Mouse (Mus musculus) myocyte (in vitro differentiated cells): ENCODE measurements around the gene Rad17. TPM values are rescaled to one million over a fixed set of nuclear protein-coding genes. Genes with fewer than 3 reads are reported as not detected.

Experiments
- H3K27me3 ChIP-seq: one replicate; pipeline ENCODE4 v1.6.1; 2011; ENCODE audit not compliant: control insufficient read depth, insufficient read depth, insufficient read length
- H3K36me3 ChIP-seq: one replicate; pipeline ENCODE4 v1.6.1; 2011; ENCODE audit not compliant: control insufficient read depth, insufficient read depth
- H3K4me2 ChIP-seq: one replicate; pipeline ENCODE4 v1.6.1; 2011; ENCODE audit warnings: low read depth, control low read depth
- H3K4me3 ChIP-seq: one replicate; pipeline ENCODE4 v1.5.1; 2011; ENCODE audit warnings: mild to moderate bottlenecking, control low read depth, moderate library complexity
- H3K79me2 ChIP-seq: one replicate; pipeline ENCODE4 v1.6.1; 2011; ENCODE audit not compliant: control insufficient read depth, insufficient read depth
- H3ac ChIP-seq: one replicate; pipeline ENCODE4 v1.6.1; 2011; ENCODE audit not compliant: control insufficient read depth, insufficient read length
- CEBPB ChIP-seq: IDR thresholded peaks from 2 replicates; pipeline ENCODE4 v1.6.1; 2011; ENCODE audit warnings: mild to moderate bottlenecking, moderate library complexity; ENCODE audit not compliant: poor library complexity, insufficient read depth, severe bottlenecking
- E2F4 ChIP-seq: IDR thresholded peaks from one replicate; pipeline ENCODE4 v1.6.1; 2011; ENCODE audit warnings: mild to moderate bottlenecking, control low read depth, moderate library complexity; ENCODE audit not compliant: insufficient read depth
- MAX ChIP-seq: IDR thresholded peaks from one replicate; pipeline ENCODE4 v1.6.1; 2011; ENCODE audit warnings: low read depth, mild to moderate bottlenecking, control low read depth
- MYOD1 ChIP-seq, 3 experiments: IDR thresholded peaks; one replicate each; pipeline ENCODE4 v1.6.1; 2011; ENCODE audit warnings: control low read depth in 2 of 3, low read depth in 2 of 3, mild to moderate bottlenecking in 2 of 3, moderate library complexity in 1 of 3; ENCODE audit not compliant: insufficient read length in 2 of 3, control insufficient read depth in 1 of 3
- MYOG ChIP-seq, 3 experiments: IDR thresholded peaks; one replicate each; pipeline ENCODE4 v1.6.1; 2011; ENCODE audit warnings: control low read depth in 2 of 3, low read depth in 2 of 3, mild to moderate bottlenecking in 2 of 3; ENCODE audit not compliant: insufficient read length in 2 of 3, control insufficient read depth in 1 of 3, insufficient read depth in 1 of 3
- POLR2A ChIP-seq: IDR thresholded peaks from one replicate; pipeline ENCODE4 v1.6.1; 2011; ENCODE audit warnings: low read depth, mild to moderate bottlenecking, control low read depth, moderate library complexity; ENCODE audit not compliant: insufficient read length
- POLR2AphosphoS2 ChIP-seq: IDR thresholded peaks from one replicate; pipeline ENCODE4 v1.6.1; 2011; ENCODE audit warnings: low read depth, control low read depth; ENCODE audit not compliant: insufficient read length
- REST ChIP-seq: IDR thresholded peaks from one replicate; pipeline ENCODE4 v1.6.1; 2011; ENCODE audit warnings: mild to moderate bottlenecking, control low read depth, moderate library complexity; ENCODE audit not compliant: insufficient read depth, insufficient read length
- SRF ChIP-seq: IDR thresholded peaks from one replicate; pipeline ENCODE4 v1.6.1; 2011; ENCODE audit warnings: low read depth; ENCODE audit not compliant: control insufficient read depth, insufficient read length
- TCF12 ChIP-seq: IDR thresholded peaks from one replicate; pipeline ENCODE4 v1.6.1; 2011; ENCODE audit warnings: mild to moderate bottlenecking, control low read depth; ENCODE audit not compliant: poor library complexity, insufficient read depth, severe bottlenecking
- TCF3 ChIP-seq: IDR thresholded peaks from one replicate; pipeline ENCODE4 v1.6.1; 2011; ENCODE audit warnings: low read depth, control low read depth; ENCODE audit not compliant: insufficient read length
- USF1 ChIP-seq: IDR thresholded peaks from one replicate; pipeline ENCODE4 v1.6.1; 2011; ENCODE audit warnings: low read depth, mild to moderate bottlenecking, control low read depth, moderate library complexity
- polyA plus RNA-seq: library from polyadenylated mRNA; unstranded; fragments of >200 nt; fragmentation: generic; extraction: Trizol; gene quantifications from one replicate; pipeline ENCODE4 v1.2.1, GENCODE M21; 2012; ENCODE audit warnings: missing spikeins

The Rad17 gene
- polyA plus RNA-seq, 1 experiment, result 5.9 TPM

GRCm38 (mm10) chr13:100602239-100602902, 48.5 kb downstream of the Rad17 start:
- H3K4me3 ChIP-seq, result no peak overlapping the region
- H3K36me3 ChIP-seq, result no peaks in the 10 kb centered on the region
- H3K4me2 ChIP-seq, result no peak overlapping the region
- no peak overlapping the region for H3ac ChIP-seq
- no peaks in the 10 kb centered on the region for H3K27me3 ChIP-seq
- TF ChIP-seq REST (no peak), E2F4 (no peak), USF1 (no peak), TCF12 (no peak), CEBPB (no peak), MYOG (IDR thresholded peaks at IDR 0.05; ENCODE audit: control insufficient read depth in 1 of 3, insufficient read depth in 1 of 3, insufficient read length in 2 of 3, low read depth in 2 of 3) (no peak), TCF3 (no peak), MYOD1 (IDR thresholded peaks at IDR 0.05; ENCODE audit: control insufficient read depth in 1 of 3, insufficient read length in 2 of 3, low read depth in 2 of 3) (no peak), POLR2AphosphoS2 (no peak), SRF (no peak)
- H3K79me2 ChIP-seq, result no peaks in the 10 kb centered on the region

GRCm38 (mm10) chr13:100601034-100601433, 49.8 kb downstream of the Rad17 start:
- Histone ChIP-seq H3K36me3 (no peaks in the 10 kb centered on the region), H3K27me3 (no peaks in the 10 kb centered on the region), H3K4me3 (no peak overlapping the region), H3K79me2 (no peaks in the 10 kb centered on the region), H3ac (no peak overlapping the region), H3K4me2 (no peak overlapping the region)
- TF ChIP-seq SRF (no peak), USF1 (no peak), CEBPB (no peak), MYOD1 (IDR thresholded peaks at IDR 0.05; ENCODE audit: control insufficient read depth in 1 of 3, insufficient read length in 2 of 3, low read depth in 2 of 3) (no peak), MYOG (IDR thresholded peaks at IDR 0.05; ENCODE audit: control insufficient read depth in 1 of 3, insufficient read depth in 1 of 3, insufficient read length in 2 of 3, low read depth in 2 of 3) (no peak), POLR2A (no peak), TCF12 (no peak), E2F4 (no peak), POLR2AphosphoS2 (no peak), MAX (no peak), REST (no peak), TCF3 (no peak)

- Histone ChIP-seq H3K4me2 (no peak overlapping the region), H3ac (no peak overlapping the region), H3K27me3 (no peaks in the 10 kb centered on the region), H3K36me3 (no peaks in the 10 kb centered on the region), H3K79me2 (no peaks in the 10 kb centered on the region), H3K4me3 (no peak overlapping the region)
- TF ChIP-seq MAX, result no peak
- TF ChIP-seq POLR2AphosphoS2, result no peak
- no peak for TF ChIP-seq SRF
- TF ChIP-seq E2F4, result no peak
- no peak for TF ChIP-seq MYOD1 (IDR thresholded peaks at IDR 0.05; ENCODE audit: control insufficient read depth in 1 of 3, insufficient read length in 2 of 3, low read depth in 2 of 3)
Observed at GRCm38 (mm10) chr13:100600317-100600716, 50.5 kb downstream of the Rad17 start.

- TF ChIP-seq POLR2AphosphoS2, result no peak
- no peak for TF ChIP-seq MYOD1 (IDR thresholded peaks at IDR 0.05; ENCODE audit: control insufficient read depth in 1 of 3, insufficient read length in 2 of 3, low read depth in 2 of 3)
- no peak for TF ChIP-seq USF1
- TF ChIP-seq CEBPB, result no peak
- TF ChIP-seq E2F4, result no peak
- TF ChIP-seq REST, result no peak
- no peak for TF ChIP-seq TCF3
- no peak overlapping the region for H3K4me2 ChIP-seq
- H3K79me2 ChIP-seq, result no peaks in the 10 kb centered on the region
- H3K27me3 ChIP-seq, result no peaks in the 10 kb centered on the region
- H3K4me3 ChIP-seq, result no peak overlapping the region
- H3K36me3 ChIP-seq, result no peaks in the 10 kb centered on the region
- H3ac ChIP-seq, result no peak overlapping the region
Observed at GRCm38 (mm10) chr13:100597284-100597683, 53.6 kb downstream of the Rad17 start.

- H3K4me3 ChIP-seq, result no peak overlapping the region
- H3K4me2 ChIP-seq, result no peak overlapping the region
- H3ac ChIP-seq, result no peak overlapping the region
- no peaks in the 10 kb centered on the region for H3K79me2 ChIP-seq
- no peak for TF ChIP-seq TCF12
- TF ChIP-seq TCF3, result no peak
- no peak for TF ChIP-seq CEBPB
- TF ChIP-seq SRF, result no peak
- no peak for TF ChIP-seq USF1
- no peak for TF ChIP-seq MYOD1 (IDR thresholded peaks at IDR 0.05; ENCODE audit: control insufficient read depth in 1 of 3, insufficient read length in 2 of 3, low read depth in 2 of 3)
- H3K36me3 ChIP-seq, result no peaks in the 10 kb centered on the region
- no peaks in the 10 kb centered on the region for H3K27me3 ChIP-seq
Observed at GRCm38 (mm10) chr13:100595552-100595885, 55.3 kb downstream of the Rad17 start.
